Mouse (Mus musculus): ENCODE measurements at regions not wholly inside any gene's neighbourhood (a gene's known extent, or its start where the extent isn't known, plus 50 kb on each side); places are given as distances from the start of the nearest gene placed in this dataset.

DNA sequence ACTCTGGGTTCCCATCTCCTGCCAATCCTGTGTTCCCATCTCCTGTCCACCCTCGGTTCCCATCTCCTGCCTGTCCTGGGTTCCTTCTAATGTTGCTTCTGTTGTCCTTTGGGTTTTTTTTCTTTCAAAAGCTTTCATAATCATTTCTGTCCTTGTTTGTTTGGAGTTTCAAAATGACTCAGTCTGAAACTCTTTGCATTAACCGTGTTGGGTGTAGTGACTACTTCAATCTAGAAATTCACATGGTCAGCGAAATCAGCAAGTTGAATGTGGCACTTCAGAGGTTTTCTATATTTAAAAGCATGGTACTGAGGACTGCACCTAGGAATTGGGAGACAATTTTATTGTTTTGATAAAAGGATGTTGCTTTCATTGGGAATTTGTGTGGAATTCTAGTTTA is 280.7 kb downstream of the Gm5447 start:
- no peak for TF ChIP-seq GATA1 (IDR thresholded peaks at IDR 0.05; ENCODE audit: borderline replicate concordance, low read length)
- no peak for TF ChIP-seq FLI1 (IDR thresholded peaks at IDR 0.05; ENCODE audit: low read length)
